Mouse (Mus musculus): ENCODE measurements around the gene Plxna2. TPM values are rescaled to one million over a fixed set of nuclear protein-coding genes. Genes with fewer than 3 reads are reported as not detected.

Gene Plxna2
- polyA plus RNA-seq, 1 experiment from 2014 or later = 10.1 TPM

DNA sequence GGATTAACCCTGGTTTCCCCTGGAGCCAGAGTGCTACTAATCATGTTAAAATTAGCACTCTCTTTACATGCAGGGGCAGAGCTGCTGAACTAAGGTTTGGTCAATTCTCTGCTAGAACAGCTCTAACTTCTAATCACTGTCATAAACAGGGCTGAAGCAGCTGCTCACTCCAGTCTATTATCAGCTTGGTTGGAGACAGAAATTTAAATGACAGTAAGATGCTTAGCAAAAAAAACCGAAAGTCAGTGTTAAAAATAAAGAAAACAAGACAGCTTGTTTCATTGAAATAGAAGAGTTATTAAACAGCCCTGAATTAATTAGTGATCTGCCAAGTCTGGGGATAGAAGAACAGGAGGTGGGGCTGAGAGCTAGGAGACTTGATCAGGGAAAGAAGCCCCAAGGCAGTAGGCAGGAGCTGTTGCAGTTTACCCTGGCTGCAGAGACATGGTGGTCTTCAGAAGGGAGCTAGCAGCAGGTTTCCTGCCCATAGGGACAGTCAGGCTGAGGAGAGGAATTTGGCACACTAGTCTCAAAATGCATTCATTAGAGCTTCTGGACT is 12.6 kb downstream of the Plxna2 start:
- TF ChIP-seq CTCF (IDR thresholded peaks at IDR 0.05; ENCODE audit: low read depth) = no peak
- WGBS = 46% methylated on average over 1 of the region's 1 CpGs
- DNase-seq = no peak
- Histone ChIP-seq H3K27ac (ENCODE audit: low read depth) (no peak overlapping the region), H3K27me3 (ENCODE audit: insufficient read depth, low read length) (no peaks in the 10 kb centered on the region), H3K36me3 (ENCODE audit: insufficient read depth) (no peaks in the 10 kb centered on the region), H3K9ac (no peak overlapping the region), H3K4me1 (ENCODE audit: insufficient read depth) (peaks cover 7% of the 10 kb centered on the region), H3K4me2 (no peak overlapping the region), H3K4me3 (ENCODE audit: low read depth, low read length) (no peak overlapping the region), H3K9me3 (ENCODE audit: low read depth, low read length) (no peaks in the 10 kb centered on the region)
- ATAC-seq (ENCODE audit: insufficient read depth) = no peak

DNA sequence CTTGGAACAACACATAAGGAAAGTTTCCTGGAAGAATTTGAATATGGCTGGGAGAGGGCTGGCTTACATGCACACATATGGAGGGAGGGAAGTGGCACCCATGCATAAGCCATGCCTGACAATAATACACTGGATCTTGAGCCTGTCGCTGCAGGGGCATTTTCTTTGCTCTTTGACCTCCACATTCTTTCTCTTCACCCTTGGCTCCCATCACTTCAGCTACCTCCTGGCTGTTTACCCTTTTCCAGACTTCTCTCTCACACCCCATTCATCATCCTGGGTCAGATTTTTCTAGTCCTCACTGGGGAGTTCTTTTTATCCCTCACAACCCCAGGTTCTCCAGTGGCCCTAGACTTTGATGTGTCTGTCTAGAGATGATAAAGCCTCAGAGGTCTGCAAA is 13.6 kb downstream of the Plxna2 start:
- 5% methylated on average over 1 of the region's 1 CpGs for WGBS
- peaks cover 5% of the 10 kb centered on the region for H3K4me1 ChIP-seq (ENCODE audit: insufficient read depth)

GRCm38 (mm10) chr1:194632029-194632428 is 14.0 kb downstream of the Plxna2 start:
- TF ChIP-seq CTCF (IDR thresholded peaks at IDR 0.05; ENCODE audit: low read depth) = no peak
- no peak overlapping the region for H3K27ac ChIP-seq (ENCODE audit: low read depth)
- H3K36me3 ChIP-seq (ENCODE audit: insufficient read depth) = no peaks in the 10 kb centered on the region
- H3K4me2 ChIP-seq = no peak overlapping the region
- no peaks in the 10 kb centered on the region for H3K27me3 ChIP-seq (ENCODE audit: insufficient read depth, low read length)
- peaks cover 5% of the 10 kb centered on the region; the same call in 1 of the 2 replicates for H3K4me1 ChIP-seq (ENCODE audit: insufficient read depth)
- ATAC-seq (ENCODE audit: insufficient read depth) (no peak), DNase-seq (no peak)
- WGBS = 70% methylated on average over 1 of the region's 1 CpGs
- H3K9ac ChIP-seq = no peak overlapping the region
- no peaks in the 10 kb centered on the region for H3K9me3 ChIP-seq (ENCODE audit: low read depth, low read length)
- no peak overlapping the region for H3K4me3 ChIP-seq (ENCODE audit: low read depth, low read length)

More for the DNA sequence above, 13.6 kb downstream of the Plxna2 start:
- Histone ChIP-seq H3K9me3 (ENCODE audit: low read depth, low read length) (no peaks in the 10 kb centered on the region), H3K9ac (no peak overlapping the region), H3K4me2 (no peak overlapping the region), H3K4me3 (ENCODE audit: low read depth, low read length) (no peak overlapping the region), H3K27ac (ENCODE audit: low read depth) (no peak overlapping the region), H3K27me3 (ENCODE audit: insufficient read depth, low read length) (no peaks in the 10 kb centered on the region), H3K36me3 (ENCODE audit: insufficient read depth) (no peaks in the 10 kb centered on the region)
- ATAC-seq (ENCODE audit: insufficient read depth) (no peak), DNase-seq (no peak)
- no peak for TF ChIP-seq CTCF (IDR thresholded peaks at IDR 0.05; ENCODE audit: low read depth)

DNA sequence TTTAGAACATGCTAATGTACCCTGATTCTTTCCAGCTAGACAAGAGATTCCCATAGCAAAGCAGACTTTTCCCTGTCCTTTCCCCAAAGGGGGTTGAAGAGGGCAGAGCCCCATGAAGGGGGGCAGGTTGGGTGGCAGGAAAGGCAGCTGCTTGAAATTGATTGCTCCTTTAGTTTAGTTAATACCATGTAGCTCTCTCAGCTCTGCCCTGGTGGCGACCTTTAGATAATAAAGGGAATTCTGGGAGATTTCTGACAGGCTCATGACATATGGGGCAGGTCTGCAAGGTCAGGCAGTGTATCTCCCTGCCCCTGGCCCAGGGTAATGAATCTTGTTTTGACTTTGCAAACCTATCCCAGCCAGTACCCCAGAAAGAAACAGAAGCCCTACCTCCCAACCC is 17.4 kb downstream of the Plxna2 start:
- Histone ChIP-seq H3K9ac (no peak overlapping the region), H3K4me1 (ENCODE audit: insufficient read depth) (peaks cover 5% of the 10 kb centered on the region; the same call in 1 of the 2 replicates), H3K9me3 (ENCODE audit: low read depth, low read length) (no peaks in the 10 kb centered on the region), H3K27me3 (ENCODE audit: insufficient read depth, low read length) (no peaks in the 10 kb centered on the region), H3K27ac (ENCODE audit: low read depth) (no peak overlapping the region), H3K4me2 (no peak overlapping the region), H3K36me3 (ENCODE audit: insufficient read depth) (no peaks in the 10 kb centered on the region), H3K4me3 (ENCODE audit: low read depth, low read length) (no peak overlapping the region)
- TF ChIP-seq CTCF (IDR thresholded peaks at IDR 0.05; ENCODE audit: low read depth) = no peak
- no peak for DNase-seq
- WGBS = 8% methylated on average over 1 of the region's 1 CpGs
- ATAC-seq (ENCODE audit: insufficient read depth) = no peak

- Histone ChIP-seq H3K4me3 (ENCODE audit: low read depth, low read length) (no peak overlapping the region), H3K9me3 (ENCODE audit: low read depth, low read length) (no peaks in the 10 kb centered on the region), H3K27me3 (ENCODE audit: insufficient read depth, low read length) (no peaks in the 10 kb centered on the region), H3K36me3 (ENCODE audit: insufficient read depth) (no peaks in the 10 kb centered on the region), H3K27ac (ENCODE audit: low read depth) (no peak overlapping the region), H3K4me1 (ENCODE audit: insufficient read depth) (peaks cover 5% of the 10 kb centered on the region; the same call in 1 of the 2 replicates), H3K4me2 (no peak overlapping the region), H3K9ac (no peak overlapping the region)
- WGBS = 57% methylated on average over 3 of the region's 3 CpGs
- DNase-seq (no peak), ATAC-seq (ENCODE audit: insufficient read depth) (no peak)
- TF ChIP-seq CTCF (IDR thresholded peaks at IDR 0.05; ENCODE audit: low read depth) = no peak
These were observed 17.9 kb downstream of the Plxna2 start for GRCm38 (mm10) chr1:194635942-194636341.

- no peak for DNase-seq
- H3K9me3 ChIP-seq (ENCODE audit: low read depth, low read length) = no peaks in the 10 kb centered on the region
- TF ChIP-seq CTCF (IDR thresholded peaks at IDR 0.05; ENCODE audit: low read depth) = no peak
- H3K36me3 ChIP-seq (ENCODE audit: insufficient read depth) = no peaks in the 10 kb centered on the region
- H3K27me3 ChIP-seq (ENCODE audit: insufficient read depth, low read length) = no peaks in the 10 kb centered on the region
- no peak overlapping the region for H3K4me2 ChIP-seq
- no peak overlapping the region for H3K27ac ChIP-seq (ENCODE audit: low read depth)
- no peak overlapping the region for H3K9ac ChIP-seq
- ATAC-seq (ENCODE audit: insufficient read depth) = no peak
- no peak overlapping the region for H3K4me3 ChIP-seq (ENCODE audit: low read depth, low read length)
- 28% methylated on average over 5 of the region's 5 CpGs for WGBS
- H3K4me1 ChIP-seq (ENCODE audit: insufficient read depth) = no peaks in the 10 kb centered on the region
These were observed 19.6 kb downstream of the Plxna2 start for GRCm38 (mm10) chr1:194637391-194638304.

DNA sequence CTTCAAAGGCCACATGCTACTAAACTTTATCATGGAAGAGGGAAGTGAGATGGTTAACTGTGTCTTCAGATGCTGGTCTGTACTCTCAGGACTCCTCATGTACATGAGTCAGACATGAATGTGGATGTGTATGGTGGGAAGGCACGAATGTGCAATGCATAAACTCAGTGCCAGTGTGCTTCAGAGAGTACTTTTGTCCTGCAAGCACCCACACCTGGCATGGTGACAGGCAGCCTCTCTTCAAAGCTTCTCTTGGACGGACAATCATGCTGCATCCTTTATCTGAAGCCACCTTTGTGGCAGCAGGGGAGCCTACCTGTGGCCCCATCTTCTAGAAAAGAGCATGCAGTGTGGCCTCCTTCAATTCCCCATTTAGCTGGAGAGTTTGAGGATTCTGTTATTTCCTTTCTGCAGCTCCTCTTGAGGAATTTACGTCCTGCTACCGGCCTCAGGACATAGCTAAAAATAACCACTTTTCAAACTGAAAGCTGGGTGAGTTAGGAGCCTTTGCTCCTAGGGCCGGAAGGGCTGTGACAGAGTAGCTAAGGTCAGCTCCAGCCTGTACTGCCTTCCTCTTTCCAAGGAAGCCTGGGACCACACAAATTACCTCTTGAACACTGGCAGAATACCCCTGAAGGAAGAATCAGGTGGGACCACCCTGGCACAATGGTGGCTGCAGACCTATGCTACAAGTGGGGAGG is 23.7 kb downstream of the Plxna2 start:
- peaks cover 14% of the 10 kb centered on the region; the same call in 1 of the 2 replicates for H3K36me3 ChIP-seq (ENCODE audit: insufficient read depth)
- no peaks in the 10 kb centered on the region for H3K27me3 ChIP-seq (ENCODE audit: insufficient read depth, low read length)
- DNase-seq (peak; percentile 42), ATAC-seq (ENCODE audit: insufficient read depth) (no peak; the same call in 1 of the 2 replicates)
- H3K9me3 ChIP-seq (ENCODE audit: low read depth, low read length) = no peaks in the 10 kb centered on the region
- no peak overlapping the region for H3K9ac ChIP-seq
- H3K4me3 ChIP-seq (ENCODE audit: low read depth, low read length) = no peak overlapping the region
- H3K4me1 ChIP-seq (ENCODE audit: insufficient read depth) = no peaks in the 10 kb centered on the region
- WGBS = 42% methylated on average over 5 of the region's 5 CpGs
- no peak overlapping the region for H3K4me2 ChIP-seq
- peak overlapping the region; percentile 14; the same call in 1 of the 2 replicates for H3K27ac ChIP-seq (ENCODE audit: low read depth)
- TF ChIP-seq CTCF (IDR thresholded peaks at IDR 0.05; ENCODE audit: low read depth) = no peak

All from lung, embryonic 14.5 days (tissue).